ENCODE assay signal across 8 mouse cellular contexts in the genomic region with DNA sequence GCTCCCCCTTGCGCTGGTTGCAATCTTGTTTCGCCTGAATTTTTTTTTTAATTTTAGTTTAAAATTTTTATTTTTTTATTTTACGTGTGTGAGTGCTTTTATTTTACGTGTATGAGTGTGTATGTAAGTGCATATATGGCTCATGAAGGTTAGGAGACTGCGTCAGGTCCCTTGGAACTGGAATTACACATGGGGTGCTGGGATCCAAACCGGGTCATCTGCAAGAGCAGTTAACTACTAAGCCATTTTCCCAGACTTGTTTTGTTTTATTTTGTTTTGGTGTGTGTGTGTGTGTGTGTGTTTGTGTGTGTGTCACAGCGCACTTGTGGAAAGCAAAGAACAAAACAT. TPM values are rescaled to one million over a fixed set of nuclear protein-coding genes. Genes with fewer than 3 reads are reported as not detected.
DNase-seq lines count a peak whose midpoint lies in the region; ATAC-seq and TF ChIP-seq lines count a peak whose summit lies in the region.

No protein-coding gene starts in this region.

- peaks cover 18% of the 10 kb centered on the region for H3K4me1 ChIP-seq in embryonic facial prominence, embryonic 13.5 days
- peaks cover 36% of the 10 kb centered on the region for H3K4me1 ChIP-seq in limb, embryonic 10.5 days
- H3K4me1 ChIP-seq in neural tube, embryonic 13.5 days (replicated peaks), result peaks cover 34% of the 10 kb centered on the region

- H3K4me2 ChIP-seq in embryonic facial prominence, embryonic 13.5 days, result peak overlapping the region; percentile 87
- H3K4me2 ChIP-seq in neural tube, embryonic 13.5 days, result peak overlapping the region; percentile 72

- H3K9me3 ChIP-seq in embryonic facial prominence, embryonic 13.5 days, result no peaks in the 10 kb centered on the region
- H3K9me3 ChIP-seq in limb, embryonic 10.5 days (replicated peaks), result no peaks in the 10 kb centered on the region
- H3K9me3 ChIP-seq in neural tube, embryonic 13.5 days, result no peaks in the 10 kb centered on the region

- H3K27ac ChIP-seq in left cerebral cortex, adult 2 months, result peak overlapping the region; percentile 62
- H3K27ac ChIP-seq in embryonic facial prominence, embryonic 13.5 days, result no peak overlapping the region
- peak overlapping the region; percentile 92 for H3K27ac ChIP-seq in limb, embryonic 10.5 days
- peak overlapping the region; percentile 62 for H3K27ac ChIP-seq in neural tube, embryonic 13.5 days (replicated peaks)

- peak overlapping the region; percentile 79 for H3K4me3 ChIP-seq in left cerebral cortex, adult 2 months
- peak overlapping the region; percentile 83 for H3K4me3 ChIP-seq in embryonic facial prominence, embryonic 13.5 days
- H3K4me3 ChIP-seq in limb, embryonic 10.5 days, result peak overlapping the region; percentile 95
- peak overlapping the region; percentile 80 for H3K4me3 ChIP-seq in neural tube, embryonic 13.5 days

- intact Hi-C loops in left cerebral cortex, adult 2 months (cut with DNase I), result no loop called here
- intact Hi-C loops in left cerebral cortex, postnatal 4 days (cut with DNase I), result no loop called here

- H3K9ac ChIP-seq in embryonic facial prominence, embryonic 13.5 days, result peak overlapping the region; percentile 87
- peak overlapping the region; percentile 84 for H3K9ac ChIP-seq in neural tube, embryonic 13.5 days

- TF ChIP-seq CTCF in left cerebral cortex, adult 2 months (IDR thresholded peaks at IDR 0.05), result no peak

- no peak for DNase-seq in left cerebral cortex, adult 2 months (ENCODE audit: extremely low spot score in 1 of 2, low spot score in 2 of 2)
- DNase-seq in left cerebral cortex, postnatal 4 days, result no peak
- DNase-seq in limb, embryonic 10.5 days (ENCODE audit: low spot score), result no peak
- no peak for DNase-seq in ovary, postnatal 36 days (ENCODE audit: low spot score)
- no peak for DNase-seq in right cerebral cortex, postnatal 36 days (ENCODE audit: low spot score in 2 of 2)
- no peak for DNase-seq in retina, postnatal 1 day

- H3K36me3 ChIP-seq in embryonic facial prominence, embryonic 13.5 days, result no peaks in the 10 kb centered on the region
- H3K36me3 ChIP-seq in limb, embryonic 10.5 days, result peaks cover 26% of the 10 kb centered on the region
- 0 out of 2 replicates have a peak, but pooled peaks cover 7% of the 10 kb centered on the region for H3K36me3 ChIP-seq in neural tube, embryonic 13.5 days

- no peak for ATAC-seq in embryonic facial prominence, embryonic 13.5 days (ENCODE audit: insufficient number of reproducible peaks, insufficient read depth, low FRiP score, low TSS enrichment, low read depth)
- ATAC-seq in neural tube, embryonic 13.5 days (ENCODE audit: low read depth), result peak; percentile 48

- no peaks in the 10 kb centered on the region for H3K27me3 ChIP-seq in embryonic facial prominence, embryonic 13.5 days
- H3K27me3 ChIP-seq in limb, embryonic 10.5 days (ENCODE audit: low read depth, poor library complexity, severe bottlenecking), result no peaks in the 10 kb centered on the region
- H3K27me3 ChIP-seq in neural tube, embryonic 13.5 days, result no peaks in the 10 kb centered on the region

- 33% methylated on average over 7 of the region's 7 CpGs for WGBS in embryonic facial prominence, embryonic 13.5 days
- 42% methylated on average over 7 of the region's 7 CpGs for WGBS in limb, embryonic 10.5 days
- 35% methylated on average over 7 of the region's 7 CpGs for WGBS in neural tube, embryonic 13.5 days

RNA-seq across cellular contexts. Expression of a gene that starts 0.4 kb away (rescaled TPM):
- total RNA-seq in left cerebral cortex, adult 2 months (2021), result 10 to 100 TPM; 12.4 to 12.6 TPM
- total RNA-seq in left cerebral cortex, postnatal 4 days (2021), result 10 to 100 TPM; 28.4 to 30.8 TPM
- polyA plus RNA-seq in embryonic facial prominence, embryonic 13.5 days (2015; fragmentation: Nextera tagmentation; extraction: Ambion mirVana), result 40.1 and 41.3 TPM in 2 replicates
- polyA plus RNA-seq in limb, embryonic 10.5 days (2016; fragmentation: Nextera tagmentation; extraction: Ambion mirVana), result 63.8 and 71.0 TPM in 2 replicates
- 37.3 and 42.0 TPM in 2 replicates for polyA plus RNA-seq in neural tube, embryonic 13.5 days (2015; fragmentation: Nextera tagmentation; extraction: Ambion mirVana)

RNA-seq across cellular contexts. Expression of a gene that starts 31.8 kb away (rescaled TPM):
- 10 to 100 TPM; 19.0 to 26.9 TPM for total RNA-seq in left cerebral cortex, adult 2 months (2021)
- total RNA-seq in left cerebral cortex, postnatal 4 days (2021), result 10 to 100 TPM; 31.1 to 34.7 TPM
- polyA plus RNA-seq in embryonic facial prominence, embryonic 13.5 days (2015; fragmentation: Nextera tagmentation; extraction: Ambion mirVana), result 39.2 and 41.8 TPM in 2 replicates
- polyA plus RNA-seq in limb, embryonic 10.5 days (2016; fragmentation: Nextera tagmentation; extraction: Ambion mirVana), result 50.8 and 54.1 TPM in 2 replicates
- polyA plus RNA-seq in neural tube, embryonic 13.5 days (2015; fragmentation: Nextera tagmentation; extraction: Ambion mirVana), result 33.4 and 36.3 TPM in 2 replicates

RNA-seq across cellular contexts. Expression of a gene that starts 31.9 kb away (rescaled TPM):
- 1 to 10 TPM; 5.6 to 7.9 TPM for total RNA-seq in left cerebral cortex, adult 2 months (2021)
- 1 to 10 TPM; 2.9 to 3.8 TPM for total RNA-seq in left cerebral cortex, postnatal 4 days (2021)
- polyA plus RNA-seq in embryonic facial prominence, embryonic 13.5 days (2015; fragmentation: Nextera tagmentation; extraction: Ambion mirVana), result 38.1 and 44.5 TPM in 2 replicates
- polyA plus RNA-seq in limb, embryonic 10.5 days (2016; fragmentation: Nextera tagmentation; extraction: Ambion mirVana), result 56.8 and 60.5 TPM in 2 replicates
- 13.1 and 13.4 TPM in 2 replicates for polyA plus RNA-seq in neural tube, embryonic 13.5 days (2015; fragmentation: Nextera tagmentation; extraction: Ambion mirVana)
